Mouse (Mus musculus) gastrocnemius, adult 8-10 months (tissue): ENCODE results near the gene Khdc4. TPM values are rescaled to one million over a fixed set of nuclear protein-coding genes. Genes with fewer than 3 reads are reported as not detected.
"Not testable (repeated sequence)": the region's sequence is repeated elsewhere in the genome, so short reads cannot be mapped to it uniquely, and the experiment has no call there.

Experiments
- DNase-seq, 2 experiments: peaks; one replicate each; pipeline ENCODE4 v3.0.0; 2022; ENCODE audit warnings: low spot score in 2 of 2
- total RNA-seq, 4 experiments: library from RNA; stranded (reverse); gene quantifications; 2 replicates each; pipeline ENCODE4 v1.2.4; 2022

Gene Khdc4
- total RNA-seq, 4 experiments from 2014 or later = 15.5 to 19.1 (median 17.7) TPM

DNA sequence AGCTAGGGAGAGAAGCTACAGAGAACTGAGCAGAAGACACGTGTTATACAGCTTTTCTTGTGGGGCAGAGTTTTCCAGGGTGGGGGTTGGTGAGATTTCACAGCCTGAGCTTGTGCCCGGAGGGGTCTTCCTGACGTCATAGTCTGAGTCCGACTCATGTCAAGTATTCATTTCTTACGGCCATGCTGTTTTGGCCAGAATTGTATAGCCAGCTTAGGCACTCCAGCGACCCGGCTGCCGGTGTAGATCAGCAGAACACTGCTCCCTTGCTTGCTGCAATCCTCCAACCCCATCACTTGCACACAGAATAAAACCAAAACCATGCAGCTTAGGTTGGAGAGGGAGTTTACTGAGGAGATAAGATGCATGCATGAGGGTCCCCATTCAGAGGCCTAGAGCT is 30.0 kb upstream of the Khdc4 start:
- no peak for DNase-seq

DNA sequence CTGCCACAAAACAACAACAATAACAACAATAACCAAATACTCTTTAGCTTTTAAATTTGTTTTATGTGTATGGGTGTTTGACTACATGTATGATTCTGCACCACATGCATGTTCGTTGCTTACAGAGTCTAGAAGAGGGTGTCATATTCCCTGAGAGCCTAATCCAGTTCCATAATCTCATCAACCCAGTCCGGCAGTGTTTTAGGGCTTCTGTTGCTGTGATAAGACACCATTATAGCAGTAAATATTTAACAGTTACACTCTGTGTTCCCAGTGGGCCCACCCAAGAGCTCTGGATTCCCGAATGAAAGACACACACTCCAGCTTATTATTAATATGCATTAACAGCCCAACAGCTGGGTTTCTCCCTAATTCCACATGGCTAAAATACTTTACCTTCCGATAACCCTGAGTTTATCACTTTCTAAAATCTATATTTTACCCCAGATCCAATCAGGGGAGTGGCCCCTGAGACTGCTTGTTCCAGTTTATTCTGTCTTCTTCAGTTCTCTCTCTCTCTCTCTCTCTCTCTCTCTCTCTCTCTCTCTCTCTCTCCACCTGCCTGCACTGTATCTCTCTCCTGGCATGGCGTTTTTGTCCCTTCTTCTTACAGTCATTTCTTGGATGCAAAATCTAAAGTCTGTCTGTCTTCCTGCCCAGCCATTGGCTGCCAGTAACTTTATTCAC is 27.0 kb upstream of the Khdc4 start:
- DNase-seq = no peak

DNA sequence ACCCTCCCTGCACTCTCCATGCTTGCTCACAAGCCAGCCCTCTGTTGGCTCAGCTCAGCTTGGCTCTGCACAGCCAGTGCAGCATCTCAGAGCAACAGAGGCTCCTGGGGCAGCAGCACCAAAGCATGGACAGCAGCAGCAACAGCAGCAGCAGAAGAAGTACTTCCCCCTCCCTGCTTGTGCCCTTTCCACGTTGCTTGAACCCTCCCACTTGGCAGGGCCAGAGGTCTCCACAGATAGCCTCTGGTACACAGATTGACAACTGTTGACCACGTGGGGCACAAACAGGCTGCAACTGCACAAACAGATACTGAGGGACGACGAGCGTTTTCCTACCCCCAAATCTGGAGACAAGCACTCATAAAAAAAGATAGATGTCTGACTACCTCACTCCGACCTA is 25.8 kb upstream of the Khdc4 start:
- DNase-seq = no peak

DNA sequence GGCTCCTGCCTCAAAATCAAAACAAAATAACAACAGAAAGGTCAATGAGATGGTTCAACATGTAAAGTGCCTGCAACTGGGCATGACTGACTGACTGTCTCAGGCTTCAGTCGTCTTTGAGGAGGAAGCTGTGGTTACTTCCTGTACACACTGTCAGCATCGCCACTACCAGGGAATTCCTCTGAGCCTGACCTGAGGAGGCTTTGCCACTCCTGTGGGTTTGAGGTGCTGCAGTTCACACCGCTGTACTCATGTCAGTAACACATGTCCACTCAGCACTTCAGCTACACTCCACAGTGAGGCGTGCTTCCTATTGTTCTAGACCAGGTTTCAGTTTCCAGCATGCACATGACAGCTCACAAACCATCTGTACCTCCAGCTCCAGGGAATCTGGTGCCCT is 21.5 kb upstream of the Khdc4 start:
- no peak for DNase-seq

DNA sequence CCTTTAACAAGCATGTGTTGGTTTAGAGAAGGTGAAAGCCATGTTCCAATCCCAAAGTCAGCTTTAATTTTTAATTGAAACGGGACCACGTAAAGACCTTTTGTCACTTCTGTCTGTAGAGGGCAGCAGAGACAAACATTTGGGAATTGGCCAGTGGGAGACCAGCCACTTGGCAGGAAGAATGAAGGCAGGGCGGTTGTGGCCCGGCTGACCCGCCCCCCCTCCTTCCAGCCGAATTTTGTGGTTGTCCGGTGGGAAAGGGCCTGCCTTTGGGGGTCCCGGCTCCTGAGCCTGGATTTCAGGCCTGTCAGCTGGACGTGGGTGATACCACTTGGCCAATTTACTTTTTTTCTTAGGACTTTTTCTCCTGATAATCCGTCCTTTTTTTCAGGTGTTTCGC is 8.2 kb upstream of the Khdc4 start:
- peak; percentile 24 to 52 for DNase-seq

DNA sequence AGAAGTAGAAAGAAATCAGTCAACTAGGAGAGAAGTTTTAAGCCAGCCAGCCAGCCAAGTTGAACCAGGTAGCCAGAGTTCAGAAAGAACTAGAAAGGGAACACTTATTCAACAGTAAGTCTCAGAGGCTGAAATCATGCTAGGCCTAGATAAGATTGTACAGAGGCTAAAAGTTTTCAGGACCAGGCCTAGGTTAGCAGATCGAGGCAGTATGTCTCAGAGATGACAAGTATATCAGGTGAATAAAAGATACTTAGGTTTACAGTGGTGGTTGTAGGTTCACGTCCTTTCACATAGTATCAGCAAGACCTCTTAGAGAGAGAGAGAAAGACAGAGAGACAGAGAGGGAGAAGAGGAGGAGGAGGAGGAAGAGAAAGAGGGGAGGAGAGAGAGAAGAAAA is 1.8 kb upstream of the Khdc4 start:
- no peak for DNase-seq

DNA sequence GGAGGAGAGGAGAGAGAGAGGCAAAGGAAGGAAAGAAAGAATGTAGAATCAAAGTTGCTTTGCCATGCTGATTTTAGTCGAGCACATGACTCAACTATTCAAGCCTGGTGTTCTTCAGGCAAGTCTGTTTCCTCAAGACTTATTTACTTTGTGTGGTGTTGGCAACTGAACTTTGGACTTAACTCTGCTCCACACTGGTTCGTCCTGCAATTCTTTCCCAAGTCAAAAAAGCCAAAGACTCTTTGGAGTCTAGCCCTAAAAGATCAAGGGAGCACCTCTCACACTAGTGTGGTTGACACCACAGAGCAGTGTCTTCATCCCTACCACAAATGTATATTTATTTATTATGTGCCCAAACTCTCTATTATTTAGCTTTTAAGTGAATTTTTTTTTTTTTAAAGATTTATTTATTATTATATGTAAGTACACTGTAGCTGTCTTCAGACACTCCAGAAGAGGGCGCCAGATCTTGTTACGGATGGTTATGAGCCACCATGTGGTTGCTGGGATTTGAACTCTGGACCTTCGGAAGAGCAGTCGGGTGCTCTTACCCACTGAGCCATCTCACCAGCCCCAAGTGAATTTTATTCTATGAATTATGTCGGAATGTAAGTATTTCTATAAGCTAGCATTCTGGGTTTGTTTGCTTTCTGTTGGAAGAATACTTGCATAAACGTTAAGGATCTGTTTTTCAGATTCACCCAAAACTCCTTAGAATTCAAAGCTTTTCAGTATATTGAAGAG is 1.2 kb upstream of the Khdc4 start:
- DNase-seq = no peak

DNA sequence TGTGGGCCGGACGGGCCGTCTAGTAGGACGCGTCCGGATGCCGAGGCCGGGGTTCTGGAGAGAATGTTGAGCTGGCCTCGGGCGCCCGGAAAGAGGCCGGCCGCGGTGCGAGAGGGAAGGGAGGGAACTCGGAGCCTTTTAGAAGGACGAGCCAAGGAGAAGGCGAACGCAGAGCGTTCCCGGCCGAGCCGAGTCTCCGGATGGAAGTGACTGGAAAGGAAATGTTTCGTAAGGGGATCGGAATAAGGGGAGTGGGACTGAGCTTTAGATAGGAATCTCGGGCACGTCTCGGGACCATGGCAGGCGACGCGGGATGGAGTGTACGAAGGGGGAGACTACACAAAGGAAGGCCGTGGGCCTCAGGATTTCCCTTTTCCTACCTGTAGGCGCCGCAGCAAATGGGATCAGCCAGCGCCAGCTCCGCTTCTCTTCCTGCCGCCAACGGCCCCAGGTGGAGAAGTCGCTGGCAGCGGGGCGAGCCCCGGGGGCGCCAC is 402 bp downstream of the Khdc4 start:
- DNase-seq = peak in 1 of 2 experiments; percentile 9

DNA sequence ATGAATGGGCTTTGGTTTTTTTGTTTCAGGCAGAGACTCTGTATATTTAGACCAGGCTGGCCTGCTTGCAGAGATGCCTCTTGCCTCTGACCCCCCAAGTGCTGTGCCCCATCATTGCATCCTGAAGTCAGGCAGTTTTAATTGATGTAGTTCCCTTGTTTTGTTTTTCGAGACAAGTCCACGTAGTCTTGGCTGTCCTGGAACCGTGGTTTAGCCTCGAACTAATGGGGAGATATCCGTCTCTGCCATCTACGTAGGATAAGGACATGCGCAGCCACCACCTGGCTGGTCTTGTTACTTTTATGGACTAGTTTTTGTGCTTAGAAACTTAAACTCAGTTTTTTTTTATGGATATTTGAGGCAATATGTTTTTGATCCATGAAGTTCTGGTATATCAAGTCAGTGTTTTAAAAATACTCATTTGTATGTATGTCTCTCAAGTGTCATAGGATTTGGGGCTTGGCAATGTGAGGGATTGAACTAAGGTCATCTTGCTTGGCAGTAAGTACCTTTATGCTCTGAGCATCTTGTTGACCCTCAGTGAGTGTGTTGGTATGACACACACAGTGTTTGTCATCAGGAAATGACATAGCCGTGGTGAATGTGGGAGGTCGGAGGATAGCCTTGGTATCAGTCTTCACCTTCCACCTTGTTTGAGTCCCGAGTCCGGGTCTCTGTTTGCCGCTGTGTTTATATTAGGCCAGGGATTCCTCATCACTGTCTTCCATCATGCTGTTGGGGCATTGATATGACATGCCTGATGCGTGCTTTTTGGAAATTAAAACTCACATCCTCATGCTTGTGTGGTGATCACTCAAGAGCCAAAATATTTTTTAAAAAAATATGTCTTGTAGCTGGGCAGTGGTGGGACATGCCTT is 1.4 kb downstream of the Khdc4 start:
- no peak for DNase-seq

DNA sequence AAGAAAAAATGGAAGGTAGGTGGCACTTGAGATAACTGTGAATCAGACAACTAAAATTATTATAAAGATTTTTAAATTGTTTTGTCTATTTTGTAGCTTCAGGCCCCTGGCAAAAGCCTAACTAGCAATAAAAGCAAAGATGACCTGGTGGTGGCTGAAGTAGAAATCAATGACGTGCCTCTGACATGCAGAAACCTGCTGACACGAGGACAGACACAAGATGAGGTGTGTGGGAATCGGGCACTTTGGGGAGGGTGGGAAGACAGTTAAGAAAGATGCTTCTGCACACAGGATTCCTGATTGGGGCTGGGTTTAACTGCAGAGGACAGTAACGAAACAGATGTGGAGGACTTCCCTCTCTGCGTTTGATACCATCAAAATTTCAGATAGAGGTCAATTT is 3.5 kb downstream of the Khdc4 start:
- no peak for DNase-seq

DNA sequence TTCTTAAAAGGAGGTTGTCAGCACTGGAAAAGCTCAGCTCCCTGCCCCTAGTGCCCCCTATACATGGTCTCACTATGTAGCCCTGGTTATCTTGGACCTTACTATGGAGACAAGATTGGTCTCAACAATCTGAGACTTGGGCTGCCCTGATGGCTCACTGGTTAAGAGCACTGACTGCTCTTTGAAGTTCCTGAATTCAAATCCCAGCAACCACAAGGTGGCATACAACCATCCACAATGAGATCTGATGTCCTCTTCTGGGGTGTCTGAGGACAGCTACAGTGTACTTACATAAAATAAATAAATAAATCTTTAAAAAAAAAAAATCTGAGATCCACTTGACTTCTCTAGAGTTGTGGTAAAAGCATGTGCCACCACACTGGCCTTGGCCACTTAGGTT is 9.9 kb downstream of the Khdc4 start:
- no peak for DNase-seq

DNA sequence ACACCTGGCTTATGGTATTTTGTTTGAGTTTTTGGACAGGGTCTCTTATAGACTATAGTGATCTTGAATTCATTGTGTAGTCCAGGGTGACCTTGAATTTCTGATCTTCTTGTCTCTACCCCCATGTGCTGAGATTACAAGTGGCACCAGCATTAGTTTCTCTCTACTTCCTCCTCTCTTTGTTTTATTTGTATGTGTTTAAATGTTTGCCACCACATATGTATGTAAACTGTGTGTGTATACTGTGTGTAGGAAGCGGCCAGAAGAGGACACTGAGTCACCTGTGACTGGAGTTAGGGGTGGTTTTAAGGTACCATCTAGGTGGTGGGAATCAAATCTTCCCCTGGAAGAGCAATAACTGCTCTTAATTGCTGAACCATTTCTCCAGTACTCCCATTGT is 12.4 kb downstream of the Khdc4 start:
- no peak for DNase-seq

DNA sequence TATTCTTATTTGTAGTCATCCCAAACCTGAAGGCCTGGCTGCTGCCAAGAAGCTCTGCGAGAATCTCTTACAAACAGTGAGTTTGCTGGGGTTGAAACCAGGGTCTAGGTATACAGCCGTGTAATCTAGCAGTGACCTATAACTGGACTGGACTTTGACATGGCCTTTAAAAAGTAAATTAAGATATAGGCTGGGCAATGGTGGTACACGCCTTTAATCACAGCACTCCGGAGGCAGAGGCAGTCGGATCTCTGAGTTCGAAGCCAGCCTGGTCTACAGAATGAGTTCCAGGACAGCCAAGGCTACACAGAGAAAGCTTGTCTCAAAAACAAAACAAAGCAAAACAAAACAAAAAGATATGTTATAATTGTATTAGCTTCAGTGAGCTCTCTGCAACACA is 13.2 kb downstream of the Khdc4 start:
- DNase-seq = no peak

DNA sequence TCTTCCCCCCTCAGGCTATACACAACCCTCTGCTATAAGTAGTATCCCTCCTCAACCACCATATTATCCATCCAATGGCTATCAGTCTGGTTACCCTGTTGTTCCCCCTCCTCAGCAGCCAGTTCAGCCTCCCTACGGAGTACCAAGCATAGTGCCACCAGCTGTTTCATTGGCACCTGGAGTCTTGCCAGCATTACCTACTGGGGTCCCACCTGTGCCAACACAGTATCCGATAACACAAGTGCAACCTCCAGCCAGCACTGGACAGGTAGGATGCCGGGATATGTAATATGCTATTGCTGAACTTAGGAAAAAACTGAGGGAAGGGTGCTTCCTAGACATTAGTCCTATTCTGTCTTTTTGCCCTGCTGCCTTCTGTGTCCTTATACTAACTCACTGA is 14.6 kb downstream of the Khdc4 start:
- no peak for DNase-seq

DNA sequence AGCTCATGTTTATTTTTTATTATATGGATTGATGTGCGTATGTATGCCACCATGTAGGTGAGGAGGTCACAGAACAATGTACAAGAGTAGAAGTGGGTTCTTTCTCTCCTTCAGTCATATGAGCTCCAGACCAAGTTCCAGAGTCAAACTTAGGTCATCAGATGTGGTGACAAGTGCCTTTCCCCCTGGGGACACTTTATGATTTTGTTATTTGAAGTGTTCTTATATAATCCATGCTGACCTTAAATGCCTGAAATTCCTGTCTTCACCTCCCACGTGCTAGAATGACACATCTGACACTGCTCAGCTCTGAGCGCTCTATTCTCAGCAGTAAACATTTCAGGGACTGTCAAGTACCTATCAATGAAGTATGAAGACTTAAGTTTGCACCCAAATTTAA is 15.6 kb downstream of the Khdc4 start:
- DNase-seq = no peak

DNA sequence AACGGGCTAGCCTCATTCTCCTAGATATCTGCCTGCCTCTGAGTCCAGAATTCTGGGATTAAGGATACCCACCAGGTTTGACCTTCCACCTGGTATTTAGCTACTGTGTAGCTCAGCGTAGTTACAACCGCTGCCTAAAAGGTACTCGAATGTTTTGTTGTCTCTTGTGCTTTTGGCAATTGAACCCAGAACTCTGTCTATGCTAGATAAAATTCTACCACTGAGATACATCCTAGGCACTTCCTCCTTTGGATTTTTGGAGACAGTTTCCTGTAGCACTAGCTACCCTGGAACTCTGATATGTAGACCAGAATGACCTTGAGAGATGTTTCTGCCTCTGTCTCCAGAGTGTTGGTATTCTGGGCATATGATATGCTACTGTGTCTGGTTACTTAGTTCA is 28.1 kb downstream of the Khdc4 start:
- no peak for DNase-seq

DNA sequence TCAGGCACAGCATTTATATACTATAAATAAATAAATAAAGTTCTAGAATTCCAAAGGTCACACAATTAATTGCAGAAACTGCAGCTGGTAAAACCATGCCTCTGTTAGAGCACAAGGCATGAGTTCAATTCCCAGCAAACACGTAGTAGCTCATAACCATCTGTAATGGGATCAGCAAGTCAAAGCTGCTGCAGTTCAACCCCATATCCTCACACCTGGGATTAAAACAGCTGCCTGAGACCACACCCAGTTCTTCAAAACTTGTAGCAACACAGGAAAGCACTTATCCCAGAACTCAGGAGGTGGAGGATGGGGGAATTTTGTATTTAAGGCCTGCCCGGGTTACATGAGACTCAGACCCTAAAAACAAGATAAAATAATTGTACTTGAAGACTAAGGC is 29.1 kb downstream of the Khdc4 start:
- no peak for DNase-seq

DNA sequence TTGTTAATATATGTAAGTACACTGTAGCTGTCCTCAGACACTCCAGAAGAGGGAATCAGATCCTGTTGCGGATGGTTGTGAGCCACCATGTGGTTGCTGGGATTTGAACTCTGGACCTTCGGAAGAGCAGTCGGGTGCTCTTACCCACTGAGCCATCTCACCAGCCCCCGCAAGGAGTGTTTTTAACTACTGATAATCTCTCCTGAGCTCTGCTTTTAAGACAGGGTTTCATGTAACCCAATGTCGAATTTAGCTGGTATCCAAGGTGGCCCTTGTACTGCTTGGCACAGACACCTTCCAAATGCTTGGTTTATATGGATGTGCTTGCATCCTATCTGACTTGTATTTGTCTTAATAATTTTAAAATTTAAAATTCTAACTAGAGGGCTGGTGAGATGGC is 30.1 kb downstream of the Khdc4 start:
- not testable (repeated sequence) for DNase-seq

DNA sequence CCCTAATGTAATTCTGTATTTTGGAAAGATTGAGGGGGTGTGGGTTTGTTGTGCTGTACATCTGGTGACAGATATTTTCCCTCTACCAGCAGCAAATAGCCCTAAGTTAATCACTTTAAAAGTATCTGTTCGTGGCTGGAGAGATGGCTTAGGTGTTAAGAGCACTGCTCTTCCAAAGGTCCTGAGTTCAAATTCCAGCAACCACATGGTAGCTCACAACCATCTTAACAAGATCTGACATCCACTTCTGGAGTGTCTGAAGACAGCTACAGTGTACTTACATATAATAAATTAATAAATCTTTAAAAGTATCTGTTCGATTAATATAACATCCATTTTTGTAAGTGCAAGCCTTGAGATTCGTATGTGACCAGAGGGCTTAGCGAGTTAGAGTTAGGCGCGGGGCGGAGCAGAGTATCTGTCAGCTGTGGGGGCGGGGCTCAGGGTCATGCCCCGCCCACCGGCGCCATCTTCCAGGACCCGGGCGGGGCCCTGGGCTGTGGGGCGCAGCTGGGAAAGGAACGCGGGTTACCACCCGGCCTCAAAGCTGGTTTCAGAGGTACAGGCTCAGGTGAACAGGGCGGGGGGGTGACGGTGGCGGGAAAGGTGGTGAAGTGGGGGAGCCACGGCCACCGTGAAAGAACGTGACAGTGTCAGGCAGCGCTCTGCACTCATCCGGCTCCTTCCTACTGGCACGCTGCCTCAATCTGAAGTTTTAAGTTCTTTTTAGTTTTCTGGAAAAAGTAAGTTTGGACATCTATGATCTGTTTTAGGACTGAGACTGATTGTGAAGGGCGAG is 31.0 kb downstream of the Khdc4 start, which contains the start of gene Rit1:
Gene Rit1 (plus strand): TSS at position 440 of the 799 bp plus-strand sequence.
- peak; percentile 76 to 77 for DNase-seq

DNA sequence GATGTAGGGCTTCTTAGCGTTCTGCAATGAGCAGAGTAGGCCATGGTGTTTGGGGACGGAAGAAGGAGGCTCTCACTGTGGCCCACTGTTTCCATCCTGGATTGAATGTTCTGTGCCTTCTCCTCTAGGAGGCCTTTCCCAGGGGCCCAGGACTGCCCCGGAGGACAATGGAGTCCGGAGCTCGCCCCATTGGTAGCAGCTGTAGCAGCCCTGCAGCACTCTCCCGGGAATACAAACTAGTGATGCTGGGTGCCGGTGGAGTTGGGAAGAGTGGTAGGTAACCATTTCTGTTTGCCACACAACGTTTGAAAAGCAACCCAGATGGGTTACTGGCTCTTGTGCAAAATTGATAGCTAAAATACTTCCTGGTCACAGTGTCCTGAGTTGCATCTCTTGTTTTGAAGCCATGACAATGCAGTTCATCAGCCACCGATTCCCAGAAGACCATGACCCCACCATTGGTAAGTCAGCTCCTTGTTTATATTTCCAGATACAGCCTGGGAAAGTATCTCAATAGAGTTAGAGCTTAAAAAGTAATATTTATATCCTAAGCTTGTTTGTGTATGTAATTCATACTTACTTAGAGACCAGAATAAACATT is 31.7 kb downstream of the Khdc4 start:
- no peak for DNase-seq

DNA sequence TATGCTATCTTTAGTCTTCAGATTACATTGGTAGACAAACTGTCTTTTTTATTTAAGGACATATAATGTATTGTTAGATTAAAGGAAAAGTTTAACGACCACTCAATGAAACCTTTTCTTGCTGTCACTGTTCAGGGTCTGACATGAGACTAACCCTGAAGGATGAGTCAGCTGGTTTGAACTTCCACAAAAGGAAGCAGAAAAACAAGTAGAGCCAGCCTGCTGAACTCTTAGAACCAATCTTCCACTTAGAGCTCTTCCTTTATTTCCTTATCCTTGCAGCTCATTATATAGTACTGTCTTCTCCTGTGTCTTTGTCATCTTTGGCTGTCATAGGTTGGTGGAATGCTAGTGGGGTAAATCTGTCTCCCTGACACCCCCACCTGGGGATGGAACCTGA is 32.2 kb downstream of the Khdc4 start:
- no peak for DNase-seq
